Comparison of ENCODE assay signal across 14 mouse cellular contexts in the genomic region with DNA sequence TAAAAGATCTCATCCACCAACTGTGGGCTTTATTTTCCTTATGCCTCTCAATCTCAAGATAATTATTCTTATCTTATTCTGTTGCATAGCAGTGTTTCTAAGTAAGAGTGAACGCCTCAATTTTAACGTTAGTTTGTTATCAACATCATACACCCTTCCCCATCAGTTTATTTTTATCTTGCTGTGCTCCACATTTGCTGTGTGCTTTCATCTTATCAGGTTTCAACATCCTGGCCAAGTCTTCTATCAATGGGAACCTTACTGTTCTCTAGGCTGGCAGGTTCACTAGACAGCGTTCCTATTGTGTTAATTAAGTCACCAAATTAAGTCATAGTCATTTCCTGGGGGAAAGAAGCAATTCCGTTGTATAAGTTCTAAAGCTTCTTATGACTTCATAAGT.
"Had no signal": no experiment of that assay in that cellular context is flagged by ENCODE, and none has a peak within 500 bp of the region (broad histone marks: within the 10 kb centered on the region; RNA-seq: fewer than 3 reads in every experiment).

No protein-coding gene starts in this region.

- H3K27me3 ChIP-seq: liver, embryonic 15.5 days; neural tube, embryonic 15.5 days had no signal

- H3K9me3 ChIP-seq: limb, embryonic 10.5 days; liver, embryonic 15.5 days; midbrain, embryonic 10.5 days; neural tube, embryonic 15.5 days had no signal

- H3K4me1 ChIP-seq: limb, embryonic 10.5 days; liver, embryonic 15.5 days; midbrain, embryonic 10.5 days; neural tube, embryonic 15.5 days had no signal

- H3K36me3 ChIP-seq: limb, embryonic 10.5 days; liver, embryonic 15.5 days; midbrain, embryonic 10.5 days; neural tube, embryonic 15.5 days had no signal

- H3K4me3 ChIP-seq: layer of hippocampus, adult 2 months; limb, embryonic 10.5 days; liver, embryonic 15.5 days; midbrain, embryonic 10.5 days; myocyte; neural tube, embryonic 15.5 days had no signal

- DNase-seq: kidney, adult 11 months; kidney, adult 9 months; kidney, postnatal 4 days; lung, embryonic 14.5 days; midbrain, embryonic 14.5 days; thymus, postnatal 14 days had no signal

- H3K4me2 ChIP-seq: liver, embryonic 15.5 days; lung, embryonic 14.5 days; neural tube, embryonic 15.5 days had no signal

- H3K27ac ChIP-seq: kidney, postnatal 0 days; layer of hippocampus, adult 2 months; limb, embryonic 10.5 days; liver, embryonic 15.5 days; midbrain, embryonic 10.5 days; neural tube, embryonic 15.5 days; stomach, postnatal 0 days had no signal

- H3K9ac ChIP-seq: liver, embryonic 15.5 days; lung, embryonic 14.5 days; neural tube, embryonic 15.5 days had no signal
